Mouse (Mus musculus) hindbrain, embryonic 13.5 days (tissue): ENCODE results near the gene Ubxn1. TPM values are rescaled to one million over a fixed set of nuclear protein-coding genes. Genes with fewer than 3 reads are reported as not detected.

Source experiments
- ATAC-seq: fragments of 200-750 bp; cut with Nextera tagmentation; 2 replicates; pipeline ENCODE4 v1.8.0; 2017; ENCODE audit warnings: moderate TSS enrichment; ENCODE audit not compliant: low FRiP score
- H3K27ac ChIP-seq: fragments of 300-500 bp; sonication (generic); 2 replicates; pipeline ENCODE4 v1.5.1; 2015; ENCODE audit warnings: inconsistent platforms, mild to moderate bottlenecking, moderate library complexity
- H3K27me3 ChIP-seq: fragments of 300-500 bp; sonication (generic); 2 replicates; pipeline ENCODE4 v1.6.1; 2015; ENCODE audit warnings: mild to moderate bottlenecking, inconsistent platforms
- H3K36me3 ChIP-seq: fragments of 300-500 bp; sonication (generic); 2 replicates; pipeline ENCODE4 v1.6.1; 2015; ENCODE audit warnings: mild to moderate bottlenecking, inconsistent platforms
- H3K4me1 ChIP-seq: fragments of 300-500 bp; sonication (generic); replicated peaks from 2 replicates; pipeline ENCODE4 v1.6.1; 2015; ENCODE audit warnings: inconsistent platforms
- H3K4me2 ChIP-seq: fragments of 300-500 bp; sonication (generic); 2 replicates; pipeline ENCODE4 v1.6.1; 2015; ENCODE audit warnings: inconsistent platforms, mild to moderate bottlenecking, moderate library complexity
- H3K4me3 ChIP-seq: fragments of 300-500 bp; sonication (generic); 2 replicates; pipeline ENCODE4 v1.5.1; 2015; ENCODE audit warnings: mild to moderate bottlenecking, inconsistent platforms
- H3K9ac ChIP-seq: fragments of 300-500 bp; sonication (generic); 2 replicates; pipeline ENCODE4 v1.6.1; 2015; ENCODE audit warnings: mild to moderate bottlenecking, inconsistent platforms
- H3K9me3 ChIP-seq: fragments of 300-500 bp; sonication (generic); 2 replicates; pipeline ENCODE4 v1.6.1; 2016; ENCODE audit warnings: inconsistent platforms
- WGBS: fragments of 180-500 bp; shearing (Covaris S2); methylation state at CpG from one replicate; pipeline ENCODE4 v1.1.7; 2015; 5-methylcytosine and 5-hydroxymethylcytosine counted together
- microRNA-seq: library from miRNA; unstranded; fragments of <30 nt; microRNA quantifications from one replicate; pipeline ENCODE4, GENCODE M21; 2016
- polyA plus RNA-seq: library from polyadenylated mRNA; unstranded; fragments of >200 nt; fragmentation: Nextera tagmentation; extraction: Ambion mirVana; gene quantifications from 2 replicates; pipeline ENCODE4 v1.2.1, GENCODE M21; 2015

Gene Ubxn1
- polyA plus RNA-seq, 1 experiment from 2014 or later, result 162 TPM

GRCm38 (mm10) chr19:8919684-8920072 is 48.4 kb downstream of the Ubxn1 start:
- peaks cover 33% of the 10 kb centered on the region for H3K36me3 ChIP-seq
- peaks cover 17% of the 10 kb centered on the region for H3K4me1 ChIP-seq
- peak overlapping the region; percentile 84 for H3K4me3 ChIP-seq
- H3K27me3 ChIP-seq, result no peaks in the 10 kb centered on the region
- H3K27ac ChIP-seq, result peak overlapping the region; percentile 88
- H3K9ac ChIP-seq, result no peak overlapping the region
- no peak for ATAC-seq
- H3K9me3 ChIP-seq, result no peaks in the 10 kb centered on the region
- H3K4me2 ChIP-seq, result peak overlapping the region; percentile 84
- 71% methylated on average over 6 of the region's 6 CpGs for WGBS

- Histone ChIP-seq H3K4me2 (peak within 1 kb of the TSS; percentile 84), H3K9me3 (no peaks in the 10 kb centered on the region), H3K4me3 (peak within 1 kb of the TSS; percentile 84), H3K4me1 (peaks cover 17% of the 10 kb centered on the region), H3K27ac (peak within 1 kb of the TSS; percentile 88), H3K36me3 (peaks cover 30% of the 10 kb centered on the region), H3K9ac (peak within 1 kb of the TSS; percentile 89), H3K27me3 (no peaks in the 10 kb centered on the region)
- WGBS, result 3% methylated on average over 50 of the region's 50 CpGs
- ATAC-seq, result peak; percentile 97
These were observed 48.9 kb downstream of the Ubxn1 start, which contains the start of gene B3gat3 for GRCm38 (mm10) chr19:8920073-8920736. Gene B3gat3, plus strand, starts transcription at chr19:8920374.

- peak overlapping the region; percentile 84 for H3K4me2 ChIP-seq
- peaks cover 30% of the 10 kb centered on the region for H3K36me3 ChIP-seq
- ATAC-seq, result peak; percentile 3
- peaks cover 17% of the 10 kb centered on the region for H3K4me1 ChIP-seq
- H3K27ac ChIP-seq, result peak overlapping the region; percentile 88
- WGBS, result 3% methylated on average over 6 of the region's 6 CpGs
- no peaks in the 10 kb centered on the region for H3K27me3 ChIP-seq
- peak overlapping the region; percentile 89 for H3K9ac ChIP-seq
- H3K9me3 ChIP-seq, result no peaks in the 10 kb centered on the region
- H3K4me3 ChIP-seq, result peak overlapping the region; percentile 84
These were observed 49.6 kb downstream of the Ubxn1 start for GRCm38 (mm10) chr19:8920836-8921291.

GRCm38 (mm10) chr19:8921741-8922140 is 50.4 kb downstream of the Ubxn1 start:
- peak overlapping the region; percentile 39; the same call in 1 of the 2 replicates for H3K9ac ChIP-seq
- no peaks in the 10 kb centered on the region for H3K27me3 ChIP-seq
- 78% methylated on average over 9 of the region's 9 CpGs for WGBS
- no peaks in the 10 kb centered on the region for H3K9me3 ChIP-seq
- H3K4me3 ChIP-seq, result peak overlapping the region; percentile 84
- no peak overlapping the region for H3K27ac ChIP-seq
- H3K4me2 ChIP-seq, result peak overlapping the region; percentile 84
- H3K36me3 ChIP-seq, result peaks cover 30% of the 10 kb centered on the region
- H3K4me1 ChIP-seq, result peaks cover 17% of the 10 kb centered on the region
- ATAC-seq, result no peak

Small RNA genes lying within 50 kb of the gene (microRNA-seq; reads per million reads assigned to microRNA genes)
- gene Mir5136, result not detected

Other genes with a start within 250 kb of the Ubxn1 start
- 0.51 and 0.71 TPM in 2 replicates for gene Chrm1, start 207.7 kb upstream of the Ubxn1 start, polyA plus RNA-seq
- gene Slc3a2, start 148.1 kb upstream of the Ubxn1 start, polyA plus RNA-seq, result 153 and 163 TPM in 2 replicates
- gene Wdr74, start 135.7 kb upstream of the Ubxn1 start, polyA plus RNA-seq, result 82.6 and 89.9 TPM in 2 replicates
- gene 1700092M07Rik, start 130.8 kb upstream of the Ubxn1 start, polyA plus RNA-seq, result 1.9 and 3.0 TPM in 2 replicates
- 120 and 128 TPM in 2 replicates for gene Stx5a, start 130.1 kb upstream of the Ubxn1 start, polyA plus RNA-seq
- gene Nxf1, start 114.4 kb upstream of the Ubxn1 start, polyA plus RNA-seq, result 168 and 170 TPM in 2 replicates
- gene Tmem223, start 100.5 kb upstream of the Ubxn1 start, polyA plus RNA-seq, result 257 and 258 TPM in 2 replicates
- gene Tmem179b, start 97.0 kb upstream of the Ubxn1 start, polyA plus RNA-seq, result 38.1 and 38.6 TPM in 2 replicates
- gene Taf6l, start 85.1 kb upstream of the Ubxn1 start, polyA plus RNA-seq, result 27.1 and 30.1 TPM in 2 replicates
- 153 and 163 TPM in 2 replicates for gene Polr2g, start 72.9 kb upstream of the Ubxn1 start, polyA plus RNA-seq
- gene Zbtb3, start 68.9 kb upstream of the Ubxn1 start, polyA plus RNA-seq, result 8.0 and 8.4 TPM in 2 replicates
- gene Ttc9c, start 52.2 kb upstream of the Ubxn1 start, polyA plus RNA-seq, result 60.4 and 61.4 TPM in 2 replicates
- gene Hnrnpul2, start 51.5 kb upstream of the Ubxn1 start, polyA plus RNA-seq, result 5.8 and 6.3 TPM in 2 replicates
- gene AC129217.1, start 41.7 kb upstream of the Ubxn1 start, polyA plus RNA-seq, result not detected in 2 replicates
- 82.9 and 84.0 TPM in 2 replicates for gene Bscl2, start 34.0 kb upstream of the Ubxn1 start, polyA plus RNA-seq
- 346 and 374 TPM in 2 replicates for gene Gng3, start 32.3 kb upstream of the Ubxn1 start, polyA plus RNA-seq
- gene Lrrn4cl, start 20.7 kb upstream of the Ubxn1 start, polyA plus RNA-seq, result 1.0 and 1.3 TPM in 2 replicates
- gene Uqcc3, start 9.4 kb downstream of the Ubxn1 start, polyA plus RNA-seq, result 71.0 and 72.3 TPM in 2 replicates
- 45.3 and 57.7 TPM in 2 replicates for gene Lbhd1, start 12.2 kb downstream of the Ubxn1 start, polyA plus RNA-seq
- gene Gm49403, start 12.4 kb downstream of the Ubxn1 start, polyA plus RNA-seq, result not detected in 2 replicates
- gene 1810009A15Rik, start 17.4 kb downstream of the Ubxn1 start, polyA plus RNA-seq, result 56.5 and 61.6 TPM in 2 replicates
- gene Gm49416, start 17.4 kb downstream of the Ubxn1 start, polyA plus RNA-seq, result not detected in 2 replicates
- gene Ints5, start 21.5 kb downstream of the Ubxn1 start, polyA plus RNA-seq, result 34.3 and 34.6 TPM in 2 replicates
- gene Ganab, start 26.6 kb downstream of the Ubxn1 start, polyA plus RNA-seq, result 91.7 and 95.9 TPM in 2 replicates
- 89.7 and 91.8 TPM in 2 replicates for gene B3gat3, start 48.9 kb downstream of the Ubxn1 start, polyA plus RNA-seq
- gene Rom1, start 57.9 kb downstream of the Ubxn1 start, polyA plus RNA-seq, result 1.6 and 1.8 TPM in 2 replicates
- 9.4 and 11.3 TPM in 2 replicates for gene Eml3, start 58.1 kb downstream of the Ubxn1 start, polyA plus RNA-seq
- gene Mta2, start 70.4 kb downstream of the Ubxn1 start, polyA plus RNA-seq, result 133 and 137 TPM in 2 replicates
- 29.4 and 31.1 TPM in 2 replicates for gene Tut1, start 82.4 kb downstream of the Ubxn1 start, polyA plus RNA-seq
- 344 and 348 TPM in 2 replicates for gene Eef1g, start 95.5 kb downstream of the Ubxn1 start, polyA plus RNA-seq
- gene Ahnak, start 117.8 kb downstream of the Ubxn1 start, polyA plus RNA-seq, result 5.7 and 6.4 TPM in 2 replicates
- not detected in 2 replicates for gene Scgb1a1, start 216.5 kb downstream of the Ubxn1 start, polyA plus RNA-seq